Mouse (Mus musculus) midbrain, postnatal 0 days (tissue): ENCODE results near the gene Klhl18. TPM values are rescaled to one million over a fixed set of nuclear protein-coding genes. Genes with fewer than 3 reads are reported as not detected.
A peak's percentile ranks its signal among the peaks of the same experiment; 100 is the strongest.

Source experiments
- ATAC-seq: fragments of 200-750 bp; cut with Nextera tagmentation; 2 replicates; pipeline ENCODE4 v1.8.0; 2017; ENCODE audit warnings: moderate number of reproducible peaks, mild to moderate bottlenecking, moderate TSS enrichment, moderate library complexity; ENCODE audit not compliant: low FRiP score
- DNase-seq: peaks from one replicate; pipeline ENCODE4 v3.0.0-alpha.2; 2015; ENCODE audit warnings: low spot score
- H3K27ac ChIP-seq: fragments of 300-500 bp; sonication (generic); 2 replicates; pipeline ENCODE4 v1.5.1; 2014; ENCODE audit warnings: low read depth, mild to moderate bottlenecking, low read length, mixed read lengths
- H3K27me3 ChIP-seq: fragments of 300-500 bp; sonication (generic); 2 replicates; pipeline ENCODE4 v1.6.1; 2014; ENCODE audit warnings: low read length, control low read depth, mixed read lengths; ENCODE audit not compliant: insufficient read depth
- H3K36me3 ChIP-seq: fragments of 300-500 bp; sonication (generic); 2 replicates; pipeline ENCODE4 v1.6.1; 2014; ENCODE audit warnings: low read length, control low read depth, mixed read lengths; ENCODE audit not compliant: insufficient read depth
- H3K4me1 ChIP-seq: fragments of 300-500 bp; sonication (generic); 2 replicates; pipeline ENCODE4 v1.6.1; 2014; ENCODE audit warnings: mild to moderate bottlenecking, control low read depth, antibody characterized with exemption, low read length, mixed read lengths; ENCODE audit not compliant: insufficient read depth
- H3K4me2 ChIP-seq: fragments of 300-500 bp; sonication (generic); 2 replicates; pipeline ENCODE4 v1.6.1; 2014; ENCODE audit warnings: low read depth, mild to moderate bottlenecking, low read length, mixed read lengths; ENCODE audit not compliant: poor library complexity, severe bottlenecking
- H3K4me3 ChIP-seq: fragments of 300-500 bp; sonication (generic); 2 replicates; pipeline ENCODE4 v1.5.1; 2014; ENCODE audit warnings: low read depth, mild to moderate bottlenecking, low read length, moderate library complexity
- H3K9ac ChIP-seq: fragments of 300-500 bp; sonication (generic); replicated peaks from 2 replicates; pipeline ENCODE4 v1.6.1; 2014; ENCODE audit warnings: mild to moderate bottlenecking, low read length, moderate library complexity, mixed read lengths; ENCODE audit not compliant: poor library complexity, severe bottlenecking
- H3K9me3 ChIP-seq: fragments of 300-500 bp; sonication (generic); 2 replicates; pipeline ENCODE4 v1.6.1; 2016; ENCODE audit warnings: low read length, control low read depth
- CTCF ChIP-seq: IDR thresholded peaks from 2 replicates; pipeline ENCODE4 v1.5.1; 2016; ENCODE audit warnings: antibody characterized with exemption, mild to moderate bottlenecking
- WGBS: fragments of 180-500 bp; shearing (Covaris S2); extraction: QIAGEN DNeasy Blood & Tissue Kit; methylation state at CpG from one replicate; pipeline ENCODE4 v1.1.7; 2014; 5-methylcytosine and 5-hydroxymethylcytosine counted together
- polyA plus RNA-seq: library from polyadenylated mRNA; unstranded; fragments of >200 nt; fragmentation: Nextera tagmentation; extraction: Ambion mirVana; gene quantifications from 2 replicates; pipeline ENCODE4 v1.2.1, GENCODE M21; 2015
- total RNA-seq: library from RNA; depleted of rRNA; stranded (reverse); fragments of >200 nt; gene quantifications from 2 replicates; pipeline ENCODE4 v1.2.3, GENCODE M21; 2014

Klhl18 gene
- total and polyA plus RNA-seq, 2 experiments from 2014 or later: 25.9 to 40.1 TPM

GRCm38 (mm10) chr9:110466179-110466578 lies 10.3 kb downstream of the Klhl18 start:
- Histone ChIP-seq H3K4me2 (no peak overlapping the region), H3K4me1 (no peaks in the 10 kb centered on the region), H3K9ac (no peak overlapping the region), H3K27me3 (no peaks in the 10 kb centered on the region), H3K36me3 (no peaks in the 10 kb centered on the region), H3K27ac (no peak overlapping the region), H3K9me3 (no peaks in the 10 kb centered on the region), H3K4me3 (no peak overlapping the region)
- WGBS: 88% methylated on average over 3 of the region's 3 CpGs
- DNase-seq (no peak), ATAC-seq (no peak)
- peak; percentile 58 for TF ChIP-seq CTCF

- no peak for ATAC-seq
Measured at GRCm38 (mm10) chr9:110465336-110465735, 11.2 kb downstream of the Klhl18 start.

GRCm38 (mm10) chr9:110463983-110464591 lies 12.4 kb downstream of the Klhl18 start:
- ATAC-seq (no peak), DNase-seq (no peak)
- Histone ChIP-seq H3K36me3 (no peaks in the 10 kb centered on the region), H3K27ac (no peak overlapping the region), H3K4me2 (no peak overlapping the region), H3K9ac (no peak overlapping the region), H3K27me3 (no peaks in the 10 kb centered on the region), H3K4me1 (no peaks in the 10 kb centered on the region), H3K9me3 (no peaks in the 10 kb centered on the region), H3K4me3 (no peak overlapping the region)
- 94% methylated on average over 6 of the region's 6 CpGs for WGBS
- no peak for TF ChIP-seq CTCF

More at GRCm38 (mm10) chr9:110465336-110465735, 11.2 kb downstream of the Klhl18 start:
- no peak for TF ChIP-seq CTCF
- Histone ChIP-seq H3K4me1 (no peaks in the 10 kb centered on the region), H3K4me2 (no peak overlapping the region), H3K4me3 (no peak overlapping the region), H3K27me3 (no peaks in the 10 kb centered on the region), H3K36me3 (no peaks in the 10 kb centered on the region), H3K9me3 (no peaks in the 10 kb centered on the region), H3K27ac (no peak overlapping the region), H3K9ac (no peak overlapping the region)
- no peak for DNase-seq
- 92% methylated on average over 6 of the region's 6 CpGs for WGBS

GRCm38 (mm10) chr9:110462321-110462720 lies 14.2 kb downstream of the Klhl18 start:
- Histone ChIP-seq H3K4me2 (no peak overlapping the region), H3K4me3 (no peak overlapping the region), H3K27me3 (no peaks in the 10 kb centered on the region), H3K9ac (no peak overlapping the region), H3K36me3 (peaks cover 10% of the 10 kb centered on the region; the same call in 1 of the 2 replicates), H3K9me3 (no peaks in the 10 kb centered on the region), H3K4me1 (no peaks in the 10 kb centered on the region), H3K27ac (no peak overlapping the region)
- no peak for ATAC-seq
- TF ChIP-seq CTCF: no peak
- no peak for DNase-seq
- WGBS: 80% methylated on average over 7 of the region's 7 CpGs

DNA sequence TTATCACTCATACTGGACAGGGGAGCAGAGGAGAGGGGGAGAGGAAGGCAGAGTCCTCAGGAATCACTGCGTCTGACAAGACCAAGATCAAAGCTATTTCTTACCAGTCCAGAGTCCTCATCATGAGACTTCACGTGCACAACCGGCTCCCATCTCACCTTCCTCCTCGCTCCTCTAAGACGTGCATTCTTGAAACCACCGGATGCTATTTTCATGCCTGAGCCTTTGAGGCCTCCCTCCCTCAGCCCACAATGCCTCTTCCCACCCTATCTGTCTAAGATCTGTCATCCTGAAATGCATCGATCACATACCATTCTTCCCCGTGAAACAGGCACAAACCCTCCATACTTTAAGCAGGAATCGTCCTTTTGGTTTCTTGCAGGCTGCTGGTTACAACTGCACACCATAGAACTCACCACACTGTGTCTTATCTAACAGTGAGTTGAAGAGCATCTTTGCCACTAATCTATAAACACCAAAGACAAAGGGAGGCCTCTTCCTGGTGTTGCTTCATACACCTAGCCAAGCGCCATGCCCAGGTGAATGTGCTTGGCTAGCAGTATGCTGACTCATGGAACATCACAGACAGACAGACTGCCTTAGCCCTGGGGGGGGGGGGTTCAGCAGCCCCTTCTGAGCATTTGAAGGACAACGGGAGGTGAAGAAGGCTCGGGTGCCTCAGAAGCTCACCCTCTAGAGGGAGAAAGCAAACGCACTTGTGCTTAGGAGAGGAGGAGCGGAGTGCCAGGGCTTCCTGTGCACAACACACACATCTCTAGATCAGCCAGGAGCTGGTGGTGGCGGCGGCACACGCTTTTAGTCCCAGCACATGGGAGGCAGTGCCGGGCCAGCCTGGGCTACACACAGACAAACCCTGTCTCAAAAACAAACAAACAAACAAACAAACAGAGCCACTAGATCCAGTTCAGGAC lies 15.3 kb downstream of the Klhl18 start:
- Histone ChIP-seq H3K4me1 (no peaks in the 10 kb centered on the region), H3K27me3 (no peaks in the 10 kb centered on the region), H3K4me3 (no peak overlapping the region), H3K9ac (no peak overlapping the region), H3K27ac (no peak overlapping the region), H3K4me2 (no peak overlapping the region), H3K36me3 (peaks cover 10% of the 10 kb centered on the region; the same call in 1 of the 2 replicates), H3K9me3 (no peaks in the 10 kb centered on the region)
- WGBS: 87% methylated on average over 18 of the region's 18 CpGs
- TF ChIP-seq CTCF: no peak
- ATAC-seq (no peak), DNase-seq (no peak)
